Mouse (Mus musculus) ES-E14 (cell line): Measurements from ENCODE around the gene Nrbp1.

ENCODE experiments used
- CHD2 ChIP-seq: IDR thresholded peaks from 2 replicates; pipeline ENCODE4 v1.6.1; 2014; ENCODE audit warnings: mild to moderate bottlenecking, low read depth, low read length, inconsistent platforms
- HCFC1 ChIP-seq: IDR thresholded peaks from 2 replicates; pipeline ENCODE4 v1.6.1; 2012; ENCODE audit warnings: low read length, inconsistent platforms, borderline replicate concordance; ENCODE audit not compliant: insufficient read depth
- MAFK ChIP-seq: IDR thresholded peaks from 2 replicates; pipeline ENCODE4 v1.6.1; 2014; ENCODE audit warnings: mild to moderate bottlenecking, low read depth, low read length, inconsistent platforms; ENCODE audit not compliant: insufficient read depth

DNA sequence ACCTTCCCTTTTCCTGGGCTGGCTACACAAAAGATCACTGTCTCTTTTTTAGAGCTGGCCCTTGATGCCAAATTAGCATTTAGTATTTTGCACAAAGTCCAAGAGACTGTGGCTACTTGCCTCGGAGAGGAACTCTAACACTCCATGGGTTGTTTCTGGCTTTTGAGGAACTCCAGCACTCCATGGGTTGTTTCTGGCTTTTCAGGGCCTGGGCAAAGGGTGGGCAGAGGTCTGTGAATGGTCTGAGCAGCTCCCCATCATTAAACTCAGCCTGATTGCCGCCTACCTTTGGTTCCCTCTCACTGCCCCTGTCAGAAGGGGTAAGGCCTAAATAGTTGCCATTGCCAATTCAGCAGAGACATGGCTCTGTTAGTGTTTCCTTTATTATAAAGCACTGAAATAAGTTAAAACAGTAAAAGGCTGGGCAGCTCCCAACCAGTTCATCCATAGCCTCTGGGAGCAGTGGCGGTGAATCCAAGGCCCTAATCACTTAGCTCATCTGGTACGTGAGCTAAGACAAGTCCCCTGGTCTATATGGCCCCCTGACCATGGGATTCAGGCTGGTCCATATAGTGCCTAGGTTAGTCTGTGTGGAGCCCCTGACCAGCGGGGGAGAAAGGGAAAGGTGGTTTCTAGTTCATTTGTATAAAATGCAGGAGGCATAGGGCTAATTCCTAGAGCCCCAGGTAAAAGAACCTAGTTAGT, 41.9 kb upstream of the Nrbp1 start:
- TF ChIP-seq HCFC1 (no peak), CHD2 (no peak), MAFK (no peak)
